Mouse (Mus musculus): ENCODE measurements around the gene Aoc1. TPM values are rescaled to one million over a fixed set of nuclear protein-coding genes. Genes with fewer than 3 reads are reported as not detected.

The Aoc1 gene
- polyA plus RNA-seq, 1 experiment, result 11.7 TPM

- no peak overlapping the region for H3K27ac ChIP-seq (ENCODE audit: control insufficient read depth, insufficient read depth, low read length)
- 94% methylated on average over 17 of the region's 17 CpGs for WGBS
- H3K27me3 ChIP-seq (ENCODE audit: control insufficient read depth, insufficient read depth, low read length), result no peaks in the 10 kb centered on the region
- no peak overlapping the region for H3K4me3 ChIP-seq (ENCODE audit: control insufficient read depth, insufficient read depth, low read length)
- no peaks in the 10 kb centered on the region for H3K4me1 ChIP-seq (replicated peaks; ENCODE audit: control insufficient read depth, insufficient read depth, low read length)
- TF ChIP-seq CTCF (IDR thresholded peaks at IDR 0.05; ENCODE audit: borderline replicate concordance, control insufficient read depth, extremely low read depth, insufficient read depth, low read length, poor library complexity) (no peak), POLR2A (IDR thresholded peaks at IDR 0.05; ENCODE audit: control insufficient read depth, extremely low read depth, insufficient read depth, low read length, poor library complexity) (no peak)
- DNase-seq, result no peak
- no peaks in the 10 kb centered on the region for H3K36me3 ChIP-seq (ENCODE audit: control insufficient read depth, insufficient read depth, low read length)
Measured at GRCm38 (mm10) chr6:48902511-48903406, 30.1 kb downstream of the Aoc1 start.

- Histone ChIP-seq H3K36me3 (ENCODE audit: control insufficient read depth, insufficient read depth, low read length) (no peaks in the 10 kb centered on the region), H3K27me3 (ENCODE audit: control insufficient read depth, insufficient read depth, low read length) (no peaks in the 10 kb centered on the region), H3K4me3 (ENCODE audit: control insufficient read depth, insufficient read depth, low read length) (no peak overlapping the region), H3K27ac (ENCODE audit: control insufficient read depth, insufficient read depth, low read length) (no peak overlapping the region), H3K4me1 (replicated peaks; ENCODE audit: control insufficient read depth, insufficient read depth, low read length) (no peaks in the 10 kb centered on the region)
- WGBS, result 85% methylated on average over 4 of the region's 4 CpGs
- DNase-seq, result no peak
- no peak for TF ChIP-seq CTCF (IDR thresholded peaks at IDR 0.05; ENCODE audit: borderline replicate concordance, control insufficient read depth, extremely low read depth, insufficient read depth, low read length, poor library complexity)
Measured at GRCm38 (mm10) chr6:48903437-48903836, 30.7 kb downstream of the Aoc1 start.

- Histone ChIP-seq H3K4me3 (ENCODE audit: control insufficient read depth, insufficient read depth, low read length) (no peak overlapping the region), H3K36me3 (ENCODE audit: control insufficient read depth, insufficient read depth, low read length) (no peaks in the 10 kb centered on the region)
- 85% methylated on average over 13 of the region's 13 CpGs for WGBS
Measured at GRCm38 (mm10) chr6:48905606-48906005, 32.9 kb downstream of the Aoc1 start.

GRCm38 (mm10) chr6:48906371-48906770 lies 33.7 kb downstream of the Aoc1 start:
- TF ChIP-seq POLR2A (IDR thresholded peaks at IDR 0.05; ENCODE audit: control insufficient read depth, extremely low read depth, insufficient read depth, low read length, poor library complexity), result no peak
- no peak for TF ChIP-seq CTCF (IDR thresholded peaks at IDR 0.05; ENCODE audit: borderline replicate concordance, control insufficient read depth, extremely low read depth, insufficient read depth, low read length, poor library complexity)
- no peak overlapping the region for H3K27ac ChIP-seq (ENCODE audit: control insufficient read depth, insufficient read depth, low read length)
- no peaks in the 10 kb centered on the region for H3K36me3 ChIP-seq (ENCODE audit: control insufficient read depth, insufficient read depth, low read length)
- no peak overlapping the region for H3K4me3 ChIP-seq (ENCODE audit: control insufficient read depth, insufficient read depth, low read length)
- WGBS, result 96% methylated on average over 14 of the region's 14 CpGs
- no peak for DNase-seq
- H3K27me3 ChIP-seq (ENCODE audit: control insufficient read depth, insufficient read depth, low read length), result no peaks in the 10 kb centered on the region
- H3K4me1 ChIP-seq (replicated peaks; ENCODE audit: control insufficient read depth, insufficient read depth, low read length), result no peaks in the 10 kb centered on the region

More at GRCm38 (mm10) chr6:48905606-48906005, 32.9 kb downstream of the Aoc1 start:
- DNase-seq, result no peak
- no peak overlapping the region for H3K27ac ChIP-seq (ENCODE audit: control insufficient read depth, insufficient read depth, low read length)
- no peaks in the 10 kb centered on the region for H3K27me3 ChIP-seq (ENCODE audit: control insufficient read depth, insufficient read depth, low read length)
- TF ChIP-seq POLR2A (IDR thresholded peaks at IDR 0.05; ENCODE audit: control insufficient read depth, extremely low read depth, insufficient read depth, low read length, poor library complexity) (no peak), CTCF (IDR thresholded peaks at IDR 0.05; ENCODE audit: borderline replicate concordance, control insufficient read depth, extremely low read depth, insufficient read depth, low read length, poor library complexity) (no peak)
- H3K4me1 ChIP-seq (replicated peaks; ENCODE audit: control insufficient read depth, insufficient read depth, low read length), result no peaks in the 10 kb centered on the region

- no peak for DNase-seq
- Histone ChIP-seq H3K27me3 (ENCODE audit: control insufficient read depth, insufficient read depth, low read length) (no peaks in the 10 kb centered on the region), H3K4me3 (ENCODE audit: control insufficient read depth, insufficient read depth, low read length) (no peak overlapping the region), H3K27ac (ENCODE audit: control insufficient read depth, insufficient read depth, low read length) (no peak overlapping the region), H3K4me1 (replicated peaks; ENCODE audit: control insufficient read depth, insufficient read depth, low read length) (no peaks in the 10 kb centered on the region), H3K36me3 (ENCODE audit: control insufficient read depth, insufficient read depth, low read length) (no peaks in the 10 kb centered on the region)
- TF ChIP-seq POLR2A (IDR thresholded peaks at IDR 0.05; ENCODE audit: control insufficient read depth, extremely low read depth, insufficient read depth, low read length, poor library complexity), result no peak
- no peak for TF ChIP-seq CTCF (IDR thresholded peaks at IDR 0.05; ENCODE audit: borderline replicate concordance, control insufficient read depth, extremely low read depth, insufficient read depth, low read length, poor library complexity)
- 88% methylated on average over 1 of the region's 1 CpGs for WGBS
Measured at GRCm38 (mm10) chr6:48909229-48909628, 36.5 kb downstream of the Aoc1 start.

- TF ChIP-seq POLR2A (IDR thresholded peaks at IDR 0.05; ENCODE audit: control insufficient read depth, extremely low read depth, insufficient read depth, low read length, poor library complexity) (no peak), CTCF (IDR thresholded peaks at IDR 0.05; ENCODE audit: borderline replicate concordance, control insufficient read depth, extremely low read depth, insufficient read depth, low read length, poor library complexity) (no peak)
- 12% methylated on average over 3 of the region's 3 CpGs for WGBS
- Histone ChIP-seq H3K4me1 (replicated peaks; ENCODE audit: control insufficient read depth, insufficient read depth, low read length) (no peaks in the 10 kb centered on the region), H3K27ac (ENCODE audit: control insufficient read depth, insufficient read depth, low read length) (no peak overlapping the region), H3K27me3 (ENCODE audit: control insufficient read depth, insufficient read depth, low read length) (no peaks in the 10 kb centered on the region), H3K36me3 (ENCODE audit: control insufficient read depth, insufficient read depth, low read length) (no peaks in the 10 kb centered on the region), H3K4me3 (ENCODE audit: control insufficient read depth, insufficient read depth, low read length) (no peak overlapping the region)
- peak; percentile 25 for DNase-seq
Measured at GRCm38 (mm10) chr6:48912033-48912432, 39.3 kb downstream of the Aoc1 start.
